Mouse (Mus musculus) 416B (cell line): ENCODE measurements around the gene 1700029J07Rik.
A peak's percentile ranks its signal among the peaks of the same experiment; 100 is the strongest.

ENCODE experiments used
- DNase-seq: peaks from one replicate; pipeline ENCODE4 v3.0.0; 2011; ENCODE audit warnings: low read depth

1700029J07Rik gene

GRCm38 (mm10) chr8:45975126-45975836, at the start of gene 1700029J07Rik, which contains the start of gene Ufsp2:
Gene 1700029J07Rik (minus strand): TSS chr8:45975252.
Gene Ufsp2 (plus strand): TSS chr8:45975528.
- peak; percentile 99 for DNase-seq

- no peak for DNase-seq
Measured at GRCm38 (mm10) chr8:46024392-46024791, 49.3 kb upstream of the 1700029J07Rik start.

GRCm38 (mm10) chr8:46022758-46023157, 47.7 kb upstream of the 1700029J07Rik start:
- no peak for DNase-seq

GRCm38 (mm10) chr8:46022203-46022602, 47.2 kb upstream of the 1700029J07Rik start:
- no peak for DNase-seq

- no peak for DNase-seq
Measured at GRCm38 (mm10) chr8:46010746-46011680, 36.0 kb upstream of the 1700029J07Rik start.

- DNase-seq, result no peak
Measured at GRCm38 (mm10) chr8:46010306-46010705, 35.3 kb upstream of the 1700029J07Rik start.

- DNase-seq, result no peak
Measured at GRCm38 (mm10) chr8:46007050-46007672, 32.1 kb upstream of the 1700029J07Rik start.

GRCm38 (mm10) chr8:46005596-46005995, 30.5 kb upstream of the 1700029J07Rik start, which contains the start of gene Ankrd37:
Gene Ankrd37 (minus strand): TSS chr8:46005707.
- DNase-seq, result no peak

GRCm38 (mm10) chr8:45999784-46000705, 25.0 kb upstream of the 1700029J07Rik start:
- DNase-seq, result peak; percentile 99

GRCm38 (mm10) chr8:45999138-45999783, 24.2 kb upstream of the 1700029J07Rik start, which contains the start of gene Lrp2bp:
Gene Lrp2bp (plus strand): TSS chr8:45999303.
- DNase-seq, result no peak

GRCm38 (mm10) chr8:45998228-45998627, 23.2 kb upstream of the 1700029J07Rik start:
- DNase-seq, result peak; percentile 28

- DNase-seq, result peak; percentile 49
Measured at GRCm38 (mm10) chr8:45995576-45995975, 20.5 kb upstream of the 1700029J07Rik start.

- DNase-seq, result peak; percentile 33
Measured at GRCm38 (mm10) chr8:45994111-45994510, 19.1 kb upstream of the 1700029J07Rik start.

GRCm38 (mm10) chr8:45990631-45991310, 15.7 kb upstream of the 1700029J07Rik start:
- peak; percentile 41 for DNase-seq

GRCm38 (mm10) chr8:45988189-45988588, 13.1 kb upstream of the 1700029J07Rik start:
- DNase-seq, result no peak

- peak; percentile 55 for DNase-seq
Measured at GRCm38 (mm10) chr8:45986665-45987064, 11.6 kb upstream of the 1700029J07Rik start.

GRCm38 (mm10) chr8:45975837-45976468, 901 bp upstream of the 1700029J07Rik start:
- peak; percentile 16 for DNase-seq

GRCm38 (mm10) chr8:45973988-45974505, 1.0 kb downstream of the 1700029J07Rik start:
- DNase-seq, result no peak

GRCm38 (mm10) chr8:45970894-45971293, 4.2 kb downstream of the 1700029J07Rik start:
- DNase-seq, result peak; percentile 36
